Mouse (Mus musculus): ENCODE measurements around the gene Pskh1.

The Pskh1 gene

DNA sequence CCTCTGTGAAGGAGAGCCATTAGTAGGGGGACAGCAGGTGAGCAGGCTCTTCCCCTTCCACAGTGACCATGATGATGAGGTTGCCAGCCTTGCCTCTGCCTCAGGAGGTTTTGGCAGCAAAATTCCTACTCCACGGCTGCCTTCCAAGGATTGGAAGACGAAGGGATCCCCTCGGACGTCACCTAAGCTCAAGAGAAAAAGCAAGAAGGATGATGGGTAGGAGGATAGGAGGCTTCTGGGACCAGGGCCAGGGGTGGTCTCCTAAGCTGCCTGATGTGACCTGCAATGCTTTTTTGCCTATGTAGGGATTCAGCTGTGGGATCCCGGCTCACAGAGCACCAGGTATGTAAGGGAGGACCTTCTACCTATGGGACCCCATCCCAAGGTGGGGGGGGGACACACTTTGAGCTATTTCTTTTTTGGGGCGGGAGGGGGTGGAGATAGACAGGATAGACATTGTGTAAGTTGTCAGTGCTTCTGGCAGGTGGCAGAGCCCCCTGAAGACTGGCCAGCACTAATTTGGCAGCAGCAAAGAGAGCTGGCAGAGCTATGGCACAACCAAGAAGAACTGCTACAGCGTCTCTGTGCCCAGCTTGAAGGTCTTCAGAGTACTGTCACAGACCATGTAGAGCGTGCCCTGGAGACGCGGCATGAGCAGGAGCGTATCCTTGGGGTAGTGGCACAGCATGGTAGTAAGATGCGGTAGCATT, 10.3 kb upstream of the Pskh1 start:
- in situ Hi-C loops (cut with MboI; ENCODE audit: low pct_unique_long_range_greater_than_20kb in 1 of 2, low sequenced_read_pairs in 2 of 2, unreplicated experiment in 1 of 2): no loop called here

DNA sequence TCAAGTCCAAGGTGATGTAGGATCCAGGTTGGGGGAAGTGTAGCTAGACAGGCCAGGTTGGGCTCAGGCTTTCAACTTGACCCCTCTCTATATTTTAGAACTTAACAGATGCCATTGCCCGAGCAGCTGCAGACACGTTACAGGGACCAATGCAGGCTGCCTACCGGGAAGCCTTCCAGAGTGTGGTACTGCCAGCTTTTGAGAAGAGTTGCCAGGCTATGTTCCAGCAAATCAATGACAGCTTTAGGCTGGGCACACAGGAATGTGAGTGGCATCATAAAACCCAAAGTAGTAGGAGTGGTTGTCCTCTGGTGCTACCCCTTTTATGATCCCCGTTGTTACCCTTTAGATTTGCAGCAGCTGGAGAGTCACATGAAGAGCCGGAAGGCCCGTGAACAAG, 9.4 kb upstream of the Pskh1 start:
- in situ Hi-C loops (cut with MboI; ENCODE audit: low pct_unique_long_range_greater_than_20kb in 1 of 2, low sequenced_read_pairs in 2 of 2, unreplicated experiment in 1 of 2): no loop called here

DNA sequence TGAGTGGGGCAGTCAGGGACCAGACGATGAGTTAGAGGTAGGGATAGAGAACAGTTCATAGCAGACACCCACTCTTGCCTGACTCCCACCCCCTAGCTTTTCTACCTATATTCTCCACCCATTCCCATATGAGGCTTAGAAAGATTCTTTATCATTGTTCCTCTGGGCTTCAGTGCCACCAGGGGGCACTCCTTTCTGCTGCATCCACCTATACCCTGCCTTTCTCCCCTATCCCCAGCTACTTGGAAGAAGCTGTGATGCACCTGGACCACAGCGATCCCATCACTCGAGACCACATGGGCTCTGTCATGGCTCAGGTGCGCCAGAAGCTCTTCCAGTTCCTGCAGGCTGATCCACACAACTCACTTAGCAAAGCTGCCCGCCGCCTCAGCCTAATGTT, 7.8 kb upstream of the Pskh1 start:
- in situ Hi-C loops (cut with MboI; ENCODE audit: low pct_unique_long_range_greater_than_20kb in 1 of 2, low sequenced_read_pairs in 2 of 2, unreplicated experiment in 1 of 2): no loop called here

DNA sequence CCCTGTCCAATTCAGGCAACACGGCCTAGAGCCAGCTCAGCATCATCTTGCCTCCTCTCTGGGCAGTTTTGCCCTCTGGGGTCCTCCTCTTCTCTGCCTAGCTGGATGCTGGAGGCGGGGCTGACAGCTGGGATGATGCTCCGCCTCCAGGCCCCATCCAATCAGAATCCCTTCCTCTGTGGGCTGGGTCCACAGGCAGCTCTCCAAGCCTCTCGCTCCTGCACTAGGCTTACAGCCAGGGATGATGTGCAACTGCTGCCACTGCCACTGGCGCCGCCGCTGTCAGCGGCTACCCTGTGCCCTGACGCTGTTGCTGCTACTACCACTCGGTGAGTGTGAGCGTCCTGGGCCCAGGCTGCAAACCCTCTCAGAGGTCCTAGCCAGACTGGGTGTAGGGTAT, 6.9 kb upstream of the Pskh1 start, which contains the start of gene Nrn1l:
Gene Nrn1l, plus strand, starts transcription at position 229 of the 400 bp plus-strand sequence.
- in situ Hi-C loops (cut with MboI; ENCODE audit: low pct_unique_long_range_greater_than_20kb in 1 of 2, low sequenced_read_pairs in 2 of 2, unreplicated experiment in 1 of 2): no loop called here

DNA sequence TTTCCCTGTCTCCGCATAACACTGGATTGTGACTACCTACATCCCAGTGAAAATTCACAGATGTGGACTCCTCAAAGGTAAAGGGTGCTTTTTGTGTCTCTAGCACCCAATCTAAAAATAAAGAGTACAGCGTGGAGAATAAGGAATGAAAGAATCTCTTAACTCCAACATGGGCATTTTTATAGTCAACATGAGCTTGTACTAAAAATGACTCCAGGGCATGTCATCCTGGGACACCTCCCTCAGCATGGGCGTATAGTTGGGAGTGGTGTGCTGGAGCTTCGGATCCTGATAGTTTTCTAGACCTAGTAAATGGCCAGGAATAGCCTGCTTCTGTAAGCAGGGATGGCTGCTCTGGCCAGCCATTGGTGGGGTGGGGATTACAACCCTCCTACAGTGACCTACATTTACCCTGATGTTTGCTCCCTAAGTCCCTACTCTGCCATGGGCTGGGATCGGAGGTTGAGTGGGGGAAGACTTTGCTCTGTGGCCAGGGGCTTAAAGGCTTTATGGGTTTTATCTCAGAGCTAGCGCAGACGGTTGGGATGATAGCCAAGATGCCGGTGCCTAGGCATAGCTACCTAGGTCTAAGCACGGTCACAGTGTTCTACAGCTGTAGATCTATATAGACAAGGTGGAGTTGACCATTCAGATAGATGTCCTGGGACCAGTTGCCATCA, 2.3 kb upstream of the Pskh1 start:
- in situ Hi-C loops (cut with MboI; ENCODE audit: low pct_unique_long_range_greater_than_20kb in 1 of 2, low sequenced_read_pairs in 2 of 2, unreplicated experiment in 1 of 2): no loop called here

DNA sequence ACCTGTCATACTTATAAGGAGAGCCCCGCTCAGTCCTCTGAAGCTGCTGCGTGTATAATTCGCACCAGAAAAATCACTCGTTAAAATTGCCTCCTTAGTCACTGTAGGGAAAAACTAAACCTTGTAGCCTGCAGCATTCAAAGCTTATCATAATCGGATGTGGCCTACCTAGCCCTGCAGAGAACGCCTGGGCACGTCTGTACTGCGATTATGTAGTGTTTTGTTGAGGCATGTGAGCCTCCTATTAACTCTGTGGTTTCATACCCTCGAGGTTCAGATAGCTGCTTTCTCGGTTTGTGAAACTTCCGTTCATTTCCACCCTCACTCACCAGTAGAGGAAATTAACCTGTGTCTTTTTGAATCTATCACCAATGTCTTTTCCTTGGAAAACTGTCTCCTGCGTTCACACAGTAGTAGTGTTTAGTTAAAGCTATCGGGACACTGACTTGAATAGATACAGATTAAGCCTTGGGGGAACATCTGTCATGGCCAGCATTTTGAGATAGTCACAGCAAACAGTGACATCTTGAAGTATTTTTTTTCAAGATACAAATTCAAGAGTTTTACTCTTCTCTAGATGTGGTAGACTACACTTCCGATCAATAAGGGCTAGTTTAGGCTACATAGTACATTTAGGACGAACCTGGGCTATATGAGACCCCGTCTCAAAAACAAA, 838 bp downstream of the Pskh1 start:
- in situ Hi-C loops (cut with MboI; ENCODE audit: low pct_unique_long_range_greater_than_20kb in 1 of 2, low sequenced_read_pairs in 2 of 2, unreplicated experiment in 1 of 2): no loop called here

DNA sequence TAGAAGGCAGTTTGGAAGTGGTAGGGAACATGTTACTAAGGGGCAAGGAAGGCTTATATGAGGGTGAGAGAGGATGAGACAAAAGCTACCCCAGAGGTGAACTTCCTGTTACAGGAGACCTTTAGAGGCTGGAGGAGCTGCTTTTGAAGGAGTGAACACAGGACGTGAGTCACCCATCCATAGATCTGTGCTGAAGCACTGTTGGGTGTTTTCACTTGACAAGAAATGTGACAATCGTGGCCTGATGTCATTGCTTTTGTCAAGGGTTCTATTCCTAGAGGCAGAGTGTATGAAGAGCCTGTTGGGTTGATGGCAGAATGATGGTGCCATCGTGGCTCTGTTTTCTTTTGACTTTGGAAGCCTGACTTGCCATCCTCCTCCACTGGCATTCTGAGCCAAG, 19.1 kb downstream of the Pskh1 start:
- in situ Hi-C loops (cut with MboI; ENCODE audit: low pct_unique_long_range_greater_than_20kb in 1 of 2, low sequenced_read_pairs in 2 of 2, unreplicated experiment in 1 of 2): no loop called here

DNA sequence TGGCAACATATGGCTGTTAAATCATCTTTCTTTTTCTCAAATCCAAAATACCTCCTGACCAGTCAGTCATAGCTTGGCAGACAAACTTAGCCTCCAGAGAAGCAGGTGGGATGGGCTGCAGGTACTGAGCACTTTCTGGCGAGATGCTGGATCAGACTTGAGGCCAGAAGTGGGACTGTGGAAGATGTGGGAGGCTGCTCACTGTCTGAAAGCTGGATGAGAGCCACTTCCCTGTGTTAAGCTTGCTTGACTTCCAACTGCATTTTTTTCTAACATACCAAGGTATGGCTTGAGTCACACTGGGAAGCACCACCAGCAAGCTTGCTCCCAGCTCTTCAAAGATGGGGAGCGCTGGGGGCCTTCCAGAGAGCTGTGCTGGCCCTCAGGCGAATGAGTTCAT, 24.9 kb downstream of the Pskh1 start:
- in situ Hi-C loops (cut with MboI; ENCODE audit: low pct_unique_long_range_greater_than_20kb in 1 of 2, low sequenced_read_pairs in 2 of 2, unreplicated experiment in 1 of 2): loop anchor here in 1 of 2 experiments (10.0 kb wide), 1 partner anchor 210 kb away; no protein-coding TSS in a partner anchor

DNA sequence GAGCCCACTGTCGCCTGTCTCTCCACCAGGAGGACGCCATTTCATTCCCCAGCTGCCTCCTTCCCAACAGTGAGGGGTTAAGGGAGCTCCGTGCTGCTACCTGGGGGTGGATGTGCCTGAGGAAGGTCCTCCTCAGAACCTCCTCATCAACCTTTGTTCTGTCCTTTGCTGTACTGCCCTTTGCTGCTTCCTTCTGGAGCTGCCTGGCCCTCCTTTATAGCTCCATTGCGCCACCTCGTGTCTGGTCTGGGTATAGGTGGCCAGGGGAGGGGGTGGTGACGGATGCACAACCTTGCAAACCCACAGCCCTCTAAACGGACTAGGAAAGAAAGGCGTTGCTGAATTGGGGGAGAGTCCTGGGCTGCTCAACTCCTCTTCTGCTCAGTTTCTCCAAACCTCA, 30.4 kb downstream of the Pskh1 start:
- in situ Hi-C loops (cut with MboI; ENCODE audit: low pct_unique_long_range_greater_than_20kb in 1 of 2, low sequenced_read_pairs in 2 of 2, unreplicated experiment in 1 of 2): no loop called here

DNA sequence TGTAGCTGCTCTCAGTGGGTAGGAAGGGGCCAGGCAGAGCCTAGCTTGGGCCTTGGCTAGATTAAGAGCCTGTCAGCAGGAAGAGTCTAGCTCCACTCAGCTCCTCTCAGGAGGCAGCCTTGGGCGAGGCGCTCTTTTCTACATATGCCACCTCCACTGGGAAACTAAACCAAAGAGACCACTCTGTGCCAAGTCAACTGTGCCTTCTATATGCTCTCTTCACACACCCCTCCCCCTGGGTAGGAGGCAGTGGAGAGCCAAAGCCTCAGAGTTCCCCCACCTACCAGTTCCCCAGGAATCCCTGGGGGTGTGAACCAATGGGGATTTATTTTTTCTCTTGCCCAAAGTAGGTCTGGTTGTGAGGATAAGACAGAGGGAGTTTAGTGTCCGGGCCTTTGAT, 31.0 kb downstream of the Pskh1 start:
- in situ Hi-C loops (cut with MboI; ENCODE audit: low pct_unique_long_range_greater_than_20kb in 1 of 2, low sequenced_read_pairs in 2 of 2, unreplicated experiment in 1 of 2): no loop called here

DNA sequence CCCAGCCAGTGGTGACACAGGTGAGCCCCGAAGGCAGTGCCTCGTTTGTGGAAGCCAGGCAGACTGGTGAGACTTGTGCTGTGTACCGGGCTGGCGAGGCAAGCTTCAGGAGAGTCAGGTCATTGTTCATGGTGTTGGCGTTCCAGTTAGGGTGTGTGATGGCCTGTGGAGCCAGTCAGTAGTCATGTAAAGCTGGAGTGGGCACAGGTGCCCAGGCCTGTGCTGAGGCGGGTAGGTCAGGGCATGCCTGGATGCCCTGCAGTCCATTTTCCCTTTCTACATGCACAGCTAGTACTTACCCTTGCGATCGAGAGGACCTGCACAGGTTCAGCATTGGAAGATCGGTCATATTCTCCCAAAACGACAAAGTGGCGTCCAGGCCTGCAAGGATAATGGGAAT, 32.3 kb downstream of the Pskh1 start:
- in situ Hi-C loops (cut with MboI; ENCODE audit: low pct_unique_long_range_greater_than_20kb in 1 of 2, low sequenced_read_pairs in 2 of 2, unreplicated experiment in 1 of 2): no loop called here

DNA sequence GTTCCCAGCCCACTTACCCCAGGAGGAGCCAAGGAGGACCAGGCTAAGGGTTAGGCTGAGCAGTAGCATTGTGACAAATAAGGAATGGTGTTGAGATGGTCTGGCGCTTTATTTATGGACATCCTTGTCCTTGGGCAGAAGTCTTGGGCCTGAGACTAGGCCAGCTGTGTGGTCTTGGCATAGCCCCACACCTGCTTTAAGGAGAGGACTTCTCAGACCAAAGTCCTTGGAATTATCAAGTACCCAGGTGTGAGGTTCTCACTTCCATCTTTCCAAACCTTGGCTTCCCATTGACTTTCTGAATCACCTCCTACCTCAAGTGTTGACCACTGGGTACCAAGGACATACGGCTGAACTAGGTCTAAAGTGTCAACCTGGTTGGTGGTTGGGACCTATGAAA, 33.5 kb downstream of the Pskh1 start, which contains the start of gene Ctrl:
Gene Ctrl, minus strand, starts transcription at position 101 of the 400 bp plus-strand sequence.
- in situ Hi-C loops (cut with MboI; ENCODE audit: low pct_unique_long_range_greater_than_20kb in 1 of 2, low sequenced_read_pairs in 2 of 2, unreplicated experiment in 1 of 2): no loop called here

DNA sequence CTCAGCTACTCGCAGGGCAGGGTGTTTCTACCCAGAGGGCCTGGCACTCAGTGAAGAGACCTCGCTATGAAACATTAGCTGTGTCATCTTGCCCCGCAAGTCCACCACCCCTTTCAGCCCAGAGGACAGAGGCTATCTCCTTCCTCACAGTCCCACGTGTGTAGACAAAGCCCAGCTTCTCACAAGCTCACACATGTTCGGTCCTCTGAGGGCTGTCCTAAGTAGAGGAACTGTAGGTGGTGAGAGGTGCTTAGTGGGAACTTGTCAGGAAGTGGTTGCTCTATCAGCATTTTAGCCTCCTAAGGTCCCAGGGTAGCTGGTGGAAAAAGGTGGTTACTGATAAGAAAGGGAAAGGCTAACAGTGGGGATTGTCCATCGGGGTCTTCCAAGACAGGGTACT, 34.9 kb downstream of the Pskh1 start:
- in situ Hi-C loops (cut with MboI; ENCODE audit: low pct_unique_long_range_greater_than_20kb in 1 of 2, low sequenced_read_pairs in 2 of 2, unreplicated experiment in 1 of 2): no loop called here

DNA sequence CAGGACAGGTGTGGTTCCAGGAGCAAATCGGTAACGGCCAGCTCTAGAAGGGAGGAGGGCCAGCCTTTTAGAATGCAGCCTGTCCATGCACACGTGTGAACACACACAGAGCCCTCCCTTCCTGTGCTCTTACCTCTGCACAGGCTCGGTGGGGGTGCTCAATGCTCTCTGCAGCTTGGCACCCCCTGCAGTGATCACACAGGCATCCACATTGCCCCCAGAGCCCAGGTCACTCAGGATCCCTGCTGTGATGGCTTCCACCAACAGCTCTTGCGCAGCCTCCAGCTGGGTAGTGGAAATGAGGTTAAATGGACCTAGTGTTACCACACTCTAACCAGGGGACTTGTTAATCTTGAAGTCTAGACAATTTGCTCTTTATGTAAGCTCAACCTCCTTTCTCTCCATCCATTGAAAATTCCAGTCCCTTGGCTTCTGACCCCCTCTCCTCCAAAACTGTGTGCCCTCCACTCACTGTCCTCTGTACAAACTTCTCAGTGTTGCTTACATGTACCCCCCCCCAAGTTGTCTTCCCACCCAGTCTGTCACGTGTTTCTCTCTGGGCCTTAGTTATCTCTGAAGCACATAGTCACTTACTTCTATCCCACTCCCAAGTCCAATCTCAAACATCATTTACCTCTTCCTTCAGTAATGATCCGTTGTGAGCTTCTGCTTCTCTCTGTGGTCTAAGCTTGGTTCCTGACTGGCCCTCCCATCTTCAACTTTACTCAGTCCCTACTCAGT, 35.8 kb downstream of the Pskh1 start:
- in situ Hi-C loops (cut with MboI; ENCODE audit: low pct_unique_long_range_greater_than_20kb in 1 of 2, low sequenced_read_pairs in 2 of 2, unreplicated experiment in 1 of 2): no loop called here

DNA sequence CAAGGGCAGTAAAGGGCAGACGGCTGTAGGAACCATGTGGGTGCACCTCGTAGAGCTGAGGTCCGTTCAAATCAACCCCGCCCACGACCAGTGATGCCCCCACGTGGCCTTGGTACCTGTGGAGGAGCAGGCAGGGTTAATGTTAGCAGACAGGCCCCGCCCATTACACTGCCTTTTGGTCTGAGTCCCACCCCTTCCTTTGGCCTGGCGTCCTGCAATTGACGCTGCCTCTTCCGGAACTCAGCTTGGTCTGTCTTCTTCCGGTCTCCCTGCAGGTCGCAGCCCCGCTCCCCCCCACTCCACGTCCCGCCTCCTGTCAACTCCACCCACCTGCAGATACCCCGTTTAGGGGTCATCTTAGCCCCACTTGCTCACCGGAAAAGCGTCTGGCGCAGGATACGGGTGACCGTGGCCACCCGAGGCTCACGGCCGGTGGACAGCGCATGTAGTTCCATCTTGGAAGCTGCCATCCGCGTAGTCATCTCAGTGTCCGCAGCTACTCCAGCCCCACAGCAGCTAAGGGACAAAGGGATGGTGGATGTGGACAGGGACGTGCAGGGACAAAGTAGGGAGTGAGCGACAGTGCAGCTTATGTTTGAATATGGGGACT, 36.7 kb downstream of the Pskh1 start:
- in situ Hi-C loops (cut with MboI; ENCODE audit: low pct_unique_long_range_greater_than_20kb in 1 of 2, low sequenced_read_pairs in 2 of 2, unreplicated experiment in 1 of 2): no loop called here

DNA sequence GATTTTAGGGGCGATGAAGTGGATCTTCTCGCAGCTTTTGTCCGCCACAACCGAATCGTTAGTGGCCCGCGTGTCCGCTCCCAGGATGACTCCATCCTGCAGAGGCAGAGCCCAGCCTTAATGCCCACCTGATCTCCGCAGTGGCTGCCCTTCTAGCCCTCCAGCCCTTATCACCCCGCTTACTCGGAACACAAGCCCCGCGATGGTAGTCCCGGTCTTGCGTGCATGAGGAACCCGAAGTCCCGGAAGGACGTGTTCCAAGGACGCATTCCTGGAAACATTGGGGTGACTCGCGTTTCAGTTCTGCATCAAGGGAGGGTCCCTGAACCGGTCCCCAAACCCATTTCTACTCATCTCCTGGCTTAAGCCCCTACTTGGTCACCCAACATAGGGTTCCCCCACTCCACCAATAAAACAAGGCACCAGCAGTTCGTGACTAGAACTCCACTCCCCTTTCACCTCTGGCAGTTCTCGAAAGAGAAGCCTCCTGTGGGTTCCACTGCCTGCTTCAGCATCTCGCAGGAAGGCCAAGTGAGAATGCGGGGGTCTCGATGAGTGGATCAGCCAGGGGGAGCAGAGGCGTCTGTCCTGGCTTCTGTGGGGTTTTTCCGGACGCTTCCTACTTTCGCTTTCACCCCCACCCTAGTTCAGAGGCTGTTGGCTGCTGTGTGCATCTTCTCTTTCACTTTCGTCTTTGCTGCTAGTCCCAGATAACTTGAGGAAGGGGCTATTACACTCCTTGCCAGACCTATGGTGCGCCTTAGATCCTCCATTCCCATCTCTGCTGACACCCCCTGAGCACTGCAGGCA, 37.5 kb downstream of the Pskh1 start:
- in situ Hi-C loops (cut with MboI; ENCODE audit: low pct_unique_long_range_greater_than_20kb in 1 of 2, low sequenced_read_pairs in 2 of 2, unreplicated experiment in 1 of 2): no loop called here

DNA sequence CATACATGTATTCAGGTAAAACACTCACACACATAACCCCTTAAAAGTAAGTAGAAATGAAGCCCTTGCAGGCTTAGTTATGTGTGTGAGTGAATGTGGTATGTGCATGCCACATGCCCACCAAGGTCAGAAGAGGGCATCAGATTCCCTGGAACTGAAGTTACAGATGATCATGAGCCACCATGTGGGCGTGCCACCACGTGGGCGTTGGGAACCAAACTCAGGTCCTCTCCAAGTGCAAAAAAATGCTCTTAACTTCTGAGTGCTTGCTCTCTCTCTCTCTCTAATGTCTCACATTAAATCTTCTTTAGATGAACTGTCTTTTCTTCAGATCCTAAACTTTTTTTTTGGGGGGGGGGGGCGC, 38.0 kb downstream of the Pskh1 start, which contains the start of gene Psmb10:
Gene Psmb10, minus strand, starts transcription at position 139 of the 364 bp plus-strand sequence.
- in situ Hi-C loops (cut with MboI; ENCODE audit: low pct_unique_long_range_greater_than_20kb in 1 of 2, low sequenced_read_pairs in 2 of 2, unreplicated experiment in 1 of 2): no loop called here

DNA sequence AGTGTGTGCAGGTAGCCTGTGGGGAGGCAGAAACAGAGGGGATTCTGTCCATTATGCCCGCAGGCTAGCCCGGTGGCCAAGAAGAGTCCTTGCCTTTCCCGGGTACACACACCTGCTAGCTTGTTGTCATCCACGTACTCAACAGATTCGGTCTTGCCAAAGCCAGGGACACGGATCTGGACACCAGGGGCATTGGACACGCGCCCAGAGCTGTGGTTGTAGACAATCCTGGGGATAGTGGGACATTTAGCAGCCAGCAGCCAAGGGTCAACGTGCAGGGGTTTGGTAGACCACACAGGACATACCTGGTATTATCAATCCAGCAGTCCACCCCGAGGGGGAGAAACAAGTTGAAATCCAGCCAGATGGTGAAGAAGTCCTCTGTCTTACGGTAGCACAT, 41.8 kb downstream of the Pskh1 start:
- in situ Hi-C loops (cut with MboI; ENCODE audit: low pct_unique_long_range_greater_than_20kb in 1 of 2, low sequenced_read_pairs in 2 of 2, unreplicated experiment in 1 of 2): no loop called here
